Mouse (Mus musculus): ENCODE results near the gene Gns. TPM values are rescaled to one million over a fixed set of nuclear protein-coding genes. Genes with fewer than 3 reads are reported as not detected.

Gns gene
- polyA plus RNA-seq, 1 experiment from 2014 or later = 25.7 TPM

DNA sequence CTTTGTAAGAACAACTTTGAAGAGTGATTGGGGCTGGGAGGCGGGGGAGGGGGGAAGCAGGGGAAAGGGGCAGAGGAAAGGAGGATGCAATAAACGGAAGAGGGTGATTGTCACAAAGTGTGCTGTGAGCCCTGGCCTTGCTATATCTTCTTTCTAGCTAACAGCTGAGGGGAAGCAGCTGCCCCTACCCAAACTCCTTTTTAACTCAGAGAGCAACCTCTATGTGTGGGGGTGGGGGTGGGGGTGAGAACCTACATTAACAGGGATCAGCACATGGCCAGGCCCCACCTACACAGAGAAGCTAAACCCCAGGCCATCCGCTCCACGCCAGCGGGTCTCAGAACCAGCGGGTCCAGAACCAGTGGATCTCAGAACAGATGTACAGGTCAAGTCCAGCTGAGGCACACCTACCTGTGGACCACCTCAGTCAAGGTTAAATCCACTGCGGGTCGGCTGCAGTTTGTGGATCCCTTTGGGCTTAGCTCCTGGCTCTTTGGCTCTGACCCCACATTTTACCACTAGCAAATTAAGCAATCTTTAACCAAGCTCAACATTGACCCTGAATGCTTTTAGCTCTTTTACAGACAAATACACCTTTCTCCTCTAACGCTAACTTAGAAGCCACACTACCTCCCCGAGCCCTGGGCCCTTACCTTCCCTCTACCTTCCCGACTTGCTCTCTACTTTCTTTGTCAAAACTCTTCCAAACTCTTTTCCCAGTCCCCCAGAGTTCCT is 47.0 kb downstream of the Gns start:
- ATAC-seq (ENCODE audit: low FRiP score, low TSS enrichment) = no peak
- H3K4me2 ChIP-seq (replicated peaks; ENCODE audit: low read depth) = no peak overlapping the region
- H3K9me3 ChIP-seq (ENCODE audit: control insufficient read depth, low read length) = no peaks in the 10 kb centered on the region
- no peak for TF ChIP-seq EP300 (optimal IDR thresholded peaks at IDR 0.05)
- TF ChIP-seq CTCF (IDR thresholded peaks at IDR 0.05; ENCODE audit: low read depth) = no peak
- no peaks in the 10 kb centered on the region for H3K4me1 ChIP-seq (replicated peaks; ENCODE audit: control insufficient read depth, insufficient read depth)
- 82% methylated on average over 11 of the region's 11 CpGs for WGBS
- no peak overlapping the region for H3K4me3 ChIP-seq (ENCODE audit: low read depth, low read length)
- no peak overlapping the region for H3K27ac ChIP-seq (replicated peaks)
- H3K27me3 ChIP-seq (ENCODE audit: control insufficient read depth, insufficient read depth, low read length) = no peaks in the 10 kb centered on the region
- no peak overlapping the region for H3K9ac ChIP-seq (ENCODE audit: low read length)
- DNase-seq (ENCODE audit: low spot score) = no peak
- peaks cover 24% of the 10 kb centered on the region for H3K36me3 ChIP-seq (ENCODE audit: control insufficient read depth, insufficient read depth, low read length)

DNA sequence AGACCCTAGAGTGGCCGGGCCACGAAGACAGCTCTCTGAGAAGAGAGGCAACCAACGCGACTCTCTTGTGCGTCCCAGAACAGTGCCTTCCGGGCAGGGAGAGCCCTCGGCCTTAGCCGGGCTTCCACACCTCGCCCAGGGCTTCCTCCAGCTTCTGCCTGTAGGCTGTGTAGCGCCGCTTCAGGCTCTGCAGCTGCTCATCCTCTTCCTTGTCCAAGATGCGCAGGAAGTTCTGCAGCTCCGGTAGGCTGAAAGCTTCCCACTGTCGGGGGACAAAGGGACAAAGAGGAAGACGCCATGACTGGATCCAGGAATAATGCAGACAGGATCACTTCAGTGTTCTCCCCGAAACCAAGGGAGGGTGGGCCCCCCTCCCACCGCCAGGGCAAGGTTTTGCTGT is 47.9 kb downstream of the Gns start:
- Histone ChIP-seq H3K4me1 (replicated peaks; ENCODE audit: control insufficient read depth, insufficient read depth) (no peaks in the 10 kb centered on the region), H3K27ac (replicated peaks) (no peak overlapping the region), H3K9me3 (ENCODE audit: control insufficient read depth, low read length) (no peaks in the 10 kb centered on the region), H3K4me2 (replicated peaks; ENCODE audit: low read depth) (no peak overlapping the region), H3K27me3 (ENCODE audit: control insufficient read depth, insufficient read depth, low read length) (no peaks in the 10 kb centered on the region), H3K9ac (ENCODE audit: low read length) (no peak overlapping the region), H3K4me3 (ENCODE audit: low read depth, low read length) (no peak overlapping the region), H3K36me3 (ENCODE audit: control insufficient read depth, insufficient read depth, low read length) (peaks cover 24% of the 10 kb centered on the region)
- ATAC-seq (ENCODE audit: low FRiP score, low TSS enrichment) = no peak
- no peak for DNase-seq (ENCODE audit: low spot score)
- TF ChIP-seq CTCF (IDR thresholded peaks at IDR 0.05; ENCODE audit: low read depth) = no peak
- TF ChIP-seq EP300 (optimal IDR thresholded peaks at IDR 0.05) = no peak
- 80% methylated on average over 17 of the region's 17 CpGs for WGBS

GRCm38 (mm10) chr10:121414127-121414526 is 49.2 kb downstream of the Gns start:
- ATAC-seq (ENCODE audit: low FRiP score, low TSS enrichment) (no peak), DNase-seq (ENCODE audit: low spot score) (no peak)
- no peak overlapping the region for H3K4me3 ChIP-seq (ENCODE audit: low read depth, low read length)
- no peaks in the 10 kb centered on the region for H3K4me1 ChIP-seq (replicated peaks; ENCODE audit: control insufficient read depth, insufficient read depth)
- no peak overlapping the region for H3K4me2 ChIP-seq (replicated peaks; ENCODE audit: low read depth)
- H3K27me3 ChIP-seq (ENCODE audit: control insufficient read depth, insufficient read depth, low read length) = no peaks in the 10 kb centered on the region
- H3K9me3 ChIP-seq (ENCODE audit: control insufficient read depth, low read length) = no peaks in the 10 kb centered on the region
- TF ChIP-seq CTCF (IDR thresholded peaks at IDR 0.05; ENCODE audit: low read depth) (no peak), EP300 (optimal IDR thresholded peaks at IDR 0.05) (no peak)
- 82% methylated on average over 13 of the region's 13 CpGs for WGBS
- H3K36me3 ChIP-seq (ENCODE audit: control insufficient read depth, insufficient read depth, low read length) = peaks cover 24% of the 10 kb centered on the region
- no peak overlapping the region for H3K9ac ChIP-seq (ENCODE audit: low read length)
- no peak overlapping the region for H3K27ac ChIP-seq (replicated peaks)

DNA sequence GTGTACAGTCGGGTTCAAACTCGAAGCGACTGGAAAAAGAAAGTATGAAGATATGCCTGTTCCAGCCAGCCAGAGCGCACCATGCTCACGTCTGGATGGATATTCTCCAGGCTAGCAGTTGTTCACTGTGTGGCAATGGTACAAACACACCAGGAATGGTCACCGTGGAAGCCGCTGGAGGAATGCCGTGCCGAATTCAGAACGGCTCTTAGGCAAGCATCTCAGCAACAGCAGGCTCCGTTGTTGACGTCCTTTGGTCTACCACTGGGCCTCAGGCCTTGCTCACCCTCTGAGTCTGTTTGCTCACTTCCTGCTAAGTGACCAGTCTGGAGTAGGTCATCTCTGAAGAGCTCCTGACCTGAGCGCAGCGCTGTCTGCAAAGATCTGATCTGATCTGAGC is 53.9 kb downstream of the Gns start:
- TF ChIP-seq CTCF (IDR thresholded peaks at IDR 0.05; ENCODE audit: low read depth) (no peak), EP300 (optimal IDR thresholded peaks at IDR 0.05) (no peak)
- no peak overlapping the region for H3K9ac ChIP-seq (ENCODE audit: low read length)
- peaks cover 11% of the 10 kb centered on the region; the same call in 1 of the 2 replicates for H3K36me3 ChIP-seq (ENCODE audit: control insufficient read depth, insufficient read depth, low read length)
- H3K27me3 ChIP-seq (ENCODE audit: control insufficient read depth, insufficient read depth, low read length) = no peaks in the 10 kb centered on the region
- H3K4me2 ChIP-seq (replicated peaks; ENCODE audit: low read depth) = no peak overlapping the region
- no peak for ATAC-seq (ENCODE audit: low FRiP score, low TSS enrichment)
- no peak for DNase-seq (ENCODE audit: low spot score)
- H3K9me3 ChIP-seq (ENCODE audit: control insufficient read depth, low read length) = no peaks in the 10 kb centered on the region
- no peak overlapping the region for H3K27ac ChIP-seq (replicated peaks)
- peaks cover 2% of the 10 kb centered on the region; the same call in 1 of the 2 replicates for H3K4me1 ChIP-seq (replicated peaks; ENCODE audit: control insufficient read depth, insufficient read depth)
- H3K4me3 ChIP-seq (ENCODE audit: low read depth, low read length) = no peak overlapping the region
- 77% methylated on average over 14 of the region's 14 CpGs for WGBS

GRCm38 (mm10) chr10:121419640-121420470 is 55.0 kb downstream of the Gns start:
- ATAC-seq (ENCODE audit: low FRiP score, low TSS enrichment) (peak; percentile 73), DNase-seq (ENCODE audit: low spot score) (peak; percentile 66)
- Histone ChIP-seq H3K4me2 (replicated peaks; ENCODE audit: low read depth) (no peak overlapping the region), H3K4me3 (ENCODE audit: low read depth, low read length) (no peak overlapping the region), H3K36me3 (ENCODE audit: control insufficient read depth, insufficient read depth, low read length) (peaks cover 7% of the 10 kb centered on the region; the same call in 1 of the 2 replicates), H3K27me3 (ENCODE audit: control insufficient read depth, insufficient read depth, low read length) (no peaks in the 10 kb centered on the region), H3K9me3 (ENCODE audit: control insufficient read depth, low read length) (no peaks in the 10 kb centered on the region), H3K9ac (ENCODE audit: low read length) (no peak overlapping the region), H3K27ac (replicated peaks) (no peak overlapping the region), H3K4me1 (replicated peaks; ENCODE audit: control insufficient read depth, insufficient read depth) (peaks cover 2% of the 10 kb centered on the region; the same call in 1 of the 2 replicates)
- 36% methylated on average over 22 of the region's 22 CpGs for WGBS
- TF ChIP-seq CTCF (IDR thresholded peaks at IDR 0.05; ENCODE audit: low read depth) (peak; percentile 33), EP300 (optimal IDR thresholded peaks at IDR 0.05) (no peak)
